Mouse (Mus musculus): ENCODE data around the gene Gm26938. TPM values are rescaled to one million over a fixed set of nuclear protein-coding genes. Genes with fewer than 3 reads are reported as not detected.

The Gm26938 gene
- polyA plus RNA-seq, 1 experiment from 2014 or later, result not detected

GRCm38 (mm10) chr5:139830734-139831133 is 4.5 kb upstream of the Gm26938 start:
- no peak overlapping the region for H3K4me2 ChIP-seq
- H3K27me3 ChIP-seq, result peaks cover 6% of the 10 kb centered on the region
- 45% methylated on average over 3 of the region's 3 CpGs for WGBS (ENCODE audit: insufficient replicate concordance)
- no peak for ATAC-seq (ENCODE audit: insufficient read depth)
- no peaks in the 10 kb centered on the region for H3K36me3 ChIP-seq (replicated peaks)
- H3K4me1 ChIP-seq (replicated peaks), result peaks cover 9% of the 10 kb centered on the region
- no peaks in the 10 kb centered on the region for H3K9me3 ChIP-seq (replicated peaks)
- no peak overlapping the region for H3K4me3 ChIP-seq (replicated peaks)
- H3K9ac ChIP-seq, result no peak overlapping the region
- H3K27ac ChIP-seq (replicated peaks), result no peak overlapping the region

GRCm38 (mm10) chr5:139829384-139829783 is 3.2 kb upstream of the Gm26938 start:
- no peak for ATAC-seq (ENCODE audit: insufficient read depth)
- Histone ChIP-seq H3K9ac (no peak overlapping the region), H3K27ac (replicated peaks) (no peak overlapping the region), H3K4me2 (no peak overlapping the region), H3K27me3 (peaks cover 6% of the 10 kb centered on the region), H3K36me3 (replicated peaks) (peaks cover 4% of the 10 kb centered on the region; the same call in 1 of the 2 replicates), H3K4me3 (replicated peaks) (no peak overlapping the region), H3K4me1 (replicated peaks) (peaks cover 16% of the 10 kb centered on the region), H3K9me3 (replicated peaks) (no peaks in the 10 kb centered on the region)
- WGBS (ENCODE audit: insufficient replicate concordance), result 55% methylated on average over 13 of the region's 13 CpGs

DNA sequence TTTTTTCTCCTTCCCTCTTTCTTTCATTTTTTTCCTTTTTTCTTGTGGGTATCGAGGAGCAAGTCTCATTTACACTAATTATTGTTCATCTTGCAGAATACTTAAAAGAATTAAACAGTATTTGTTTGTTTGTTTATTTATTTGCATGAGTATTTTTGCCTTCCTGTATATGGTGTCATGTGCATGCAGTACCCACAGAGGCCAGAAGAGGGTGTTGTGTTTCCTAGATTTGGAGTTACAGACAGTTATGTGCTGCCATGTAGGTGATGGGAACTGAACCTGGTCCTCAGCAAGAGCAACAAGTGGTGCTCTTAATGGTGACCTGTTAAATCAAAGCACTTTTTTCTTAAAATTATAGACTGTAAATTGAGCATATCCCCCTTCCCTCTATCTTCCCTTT is 1.4 kb upstream of the Gm26938 start:
- H3K36me3 ChIP-seq (replicated peaks), result peaks cover 21% of the 10 kb centered on the region
- H3K4me1 ChIP-seq (replicated peaks), result peaks cover 24% of the 10 kb centered on the region
- no peak for ATAC-seq (ENCODE audit: insufficient read depth)
- peaks cover 3% of the 10 kb centered on the region for H3K27me3 ChIP-seq
- no peak overlapping the region for H3K4me2 ChIP-seq
- no peak overlapping the region for H3K4me3 ChIP-seq (replicated peaks)
- no peak overlapping the region for H3K9ac ChIP-seq
- H3K27ac ChIP-seq (replicated peaks), result no peak overlapping the region
- 74% methylated on average over 1 of the region's 1 CpGs for WGBS (ENCODE audit: insufficient replicate concordance)
- H3K9me3 ChIP-seq (replicated peaks), result no peaks in the 10 kb centered on the region

DNA sequence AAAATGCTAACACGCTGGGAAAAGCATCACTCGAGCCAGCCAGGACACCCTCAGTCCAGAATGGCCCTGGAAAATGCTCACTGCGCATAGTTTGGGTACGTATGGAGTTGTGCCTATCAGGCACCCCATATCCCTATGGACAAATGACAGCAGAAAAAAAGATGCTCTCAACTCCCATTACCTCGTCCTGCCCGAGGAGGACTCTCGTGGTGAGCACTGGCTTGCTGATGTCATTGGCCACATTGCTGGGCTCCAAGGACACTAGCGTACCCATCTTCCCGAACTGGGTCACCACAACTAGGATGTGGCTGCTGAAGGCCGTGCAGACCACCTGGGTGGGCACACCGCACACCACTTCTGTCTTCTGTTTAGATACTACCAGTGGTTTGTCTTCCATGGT is 260 bp downstream of the Gm26938 start:
- H3K27ac ChIP-seq (replicated peaks), result no peak overlapping the region
- peaks cover 32% of the 10 kb centered on the region for H3K36me3 ChIP-seq (replicated peaks)
- no peak for ATAC-seq (ENCODE audit: insufficient read depth)
- H3K4me3 ChIP-seq (replicated peaks), result peak overlapping the region; percentile 82
- H3K9ac ChIP-seq, result peak overlapping the region; percentile 74
- H3K4me1 ChIP-seq (replicated peaks), result peaks cover 31% of the 10 kb centered on the region
- H3K4me2 ChIP-seq, result peak overlapping the region; percentile 83
- no peaks in the 10 kb centered on the region for H3K9me3 ChIP-seq (replicated peaks)
- no peaks in the 10 kb centered on the region for H3K27me3 ChIP-seq
- WGBS (ENCODE audit: insufficient replicate concordance), result 24% methylated on average over 11 of the region's 11 CpGs

- Histone ChIP-seq H3K4me1 (replicated peaks) (peaks cover 36% of the 10 kb centered on the region), H3K9me3 (replicated peaks) (no peaks in the 10 kb centered on the region), H3K9ac (no peak overlapping the region), H3K4me2 (no peak overlapping the region; the same call in 1 of the 2 replicates), H3K27me3 (no peaks in the 10 kb centered on the region), H3K27ac (replicated peaks) (no peak overlapping the region), H3K4me3 (replicated peaks) (no peak overlapping the region), H3K36me3 (replicated peaks) (peaks cover 32% of the 10 kb centered on the region)
- 86% methylated on average over 10 of the region's 10 CpGs for WGBS (ENCODE audit: insufficient replicate concordance)
- no peak for ATAC-seq (ENCODE audit: insufficient read depth)
Measured at GRCm38 (mm10) chr5:139824531-139824930, 1.7 kb downstream of the Gm26938 start.

DNA sequence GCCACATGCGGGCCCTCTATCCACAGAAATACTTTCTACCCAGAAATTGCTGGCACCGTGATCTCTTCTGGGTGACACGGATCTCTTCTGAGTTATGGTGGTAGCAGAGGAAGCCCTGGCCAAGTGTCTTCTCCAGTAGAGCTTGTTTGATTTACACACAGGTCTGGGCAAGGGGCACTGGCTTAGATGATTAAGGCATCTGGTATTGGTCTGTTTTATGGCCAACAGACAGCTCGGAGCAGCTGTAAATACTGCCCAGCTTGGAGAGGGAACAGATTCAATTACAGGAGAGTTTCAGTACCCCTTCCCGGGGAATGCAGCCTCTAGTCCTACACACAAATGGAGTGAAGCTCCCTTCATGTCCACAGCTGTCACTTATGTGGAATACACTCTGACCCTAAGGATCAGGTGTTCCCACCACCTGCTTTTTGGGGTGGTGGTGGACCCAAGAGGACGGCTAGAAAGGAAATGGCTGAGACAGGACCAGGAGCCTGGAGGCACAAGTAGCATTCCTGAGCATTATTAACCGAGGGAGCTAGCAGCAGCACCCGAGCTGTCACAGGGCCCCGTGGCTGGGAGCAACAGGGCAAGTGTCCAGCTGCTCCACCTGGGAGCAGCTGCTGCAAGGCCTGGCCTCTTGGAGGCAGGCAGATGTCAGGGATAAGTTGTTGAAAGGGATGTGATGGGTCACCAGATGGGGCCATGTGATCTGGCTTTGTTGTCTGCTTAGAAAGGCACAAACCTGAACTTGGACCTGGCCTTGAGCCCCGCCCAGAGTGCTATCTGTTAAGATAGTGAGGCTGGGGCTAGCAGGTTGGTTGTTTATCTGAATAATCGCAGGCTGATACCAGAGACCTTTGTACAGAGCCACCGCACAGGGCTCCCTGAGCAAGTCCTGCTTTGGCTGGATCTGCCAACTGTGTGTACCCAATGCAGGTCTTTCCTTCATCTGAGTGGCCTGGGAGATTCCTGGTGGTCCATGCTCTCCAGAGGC is 4.4 kb downstream of the Gm26938 start:
- no peak overlapping the region for H3K4me2 ChIP-seq
- ATAC-seq (ENCODE audit: insufficient read depth), result no peak
- H3K27ac ChIP-seq (replicated peaks), result 0 out of 2 replicates have a peak overlapping the region, but pooled peaks have one; percentile 24
- H3K36me3 ChIP-seq (replicated peaks), result peaks cover 32% of the 10 kb centered on the region
- no peaks in the 10 kb centered on the region for H3K9me3 ChIP-seq (replicated peaks)
- WGBS (ENCODE audit: insufficient replicate concordance), result 62% methylated on average over 12 of the region's 12 CpGs
- H3K4me1 ChIP-seq (replicated peaks), result peaks cover 60% of the 10 kb centered on the region
- no peak overlapping the region for H3K4me3 ChIP-seq (replicated peaks)
- no peak overlapping the region for H3K9ac ChIP-seq
- no peaks in the 10 kb centered on the region for H3K27me3 ChIP-seq

DNA sequence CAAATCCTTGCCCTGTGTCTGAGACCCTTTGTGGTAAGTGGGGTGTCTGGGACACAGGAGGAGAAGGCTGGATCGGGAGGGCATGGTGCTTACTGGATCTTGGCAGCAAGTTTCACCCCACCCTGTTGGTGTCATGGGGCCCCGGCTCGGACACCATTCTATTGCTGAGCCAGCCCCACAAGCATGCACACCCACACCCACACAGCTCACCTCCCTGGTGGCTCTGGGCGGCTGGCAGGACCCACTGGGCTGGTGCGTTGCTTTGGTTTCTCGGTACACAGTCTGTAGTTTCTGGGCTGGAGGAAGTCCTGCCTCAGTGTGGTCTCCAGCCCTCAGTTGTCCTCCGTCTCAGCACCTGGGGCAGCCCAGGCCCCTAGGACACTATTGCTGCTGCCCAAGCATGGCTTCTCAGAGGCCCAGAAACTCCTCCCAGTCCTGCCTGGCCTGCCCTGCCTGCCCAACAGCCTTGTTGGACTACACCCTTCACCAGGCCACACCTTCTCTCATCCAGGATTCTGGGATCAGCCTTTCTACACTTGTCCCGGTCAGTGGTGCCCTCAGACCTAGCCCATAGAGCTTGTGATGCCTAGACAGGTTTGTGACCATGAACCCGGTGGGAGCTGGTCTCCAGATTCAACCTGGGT is 6.5 kb downstream of the Gm26938 start, which contains the start of gene Tmem184a:
Tmem184a (minus strand) TSS at position 380 of the 644 bp plus-strand sequence.
- Histone ChIP-seq H3K27ac (replicated peaks) (peak within 1 kb of the TSS; percentile 80; the same call in 1 of the 2 replicates), H3K4me3 (replicated peaks) (no peak within 1 kb of the TSS), H3K9ac (peak within 1 kb of the TSS; percentile 32; the same call in 1 of the 2 replicates), H3K9me3 (replicated peaks) (no peaks in the 10 kb centered on the region), H3K4me1 (replicated peaks) (peaks cover 67% of the 10 kb centered on the region), H3K27me3 (no peaks in the 10 kb centered on the region), H3K4me2 (no peak within 1 kb of the TSS), H3K36me3 (replicated peaks) (peaks cover 31% of the 10 kb centered on the region)
- 76% methylated on average over 9 of the region's 9 CpGs for whole genome bisulfite sequencing (ENCODE audit: insufficient replicate concordance)
- ATAC-seq (ENCODE audit: insufficient read depth), result no peak

DNA sequence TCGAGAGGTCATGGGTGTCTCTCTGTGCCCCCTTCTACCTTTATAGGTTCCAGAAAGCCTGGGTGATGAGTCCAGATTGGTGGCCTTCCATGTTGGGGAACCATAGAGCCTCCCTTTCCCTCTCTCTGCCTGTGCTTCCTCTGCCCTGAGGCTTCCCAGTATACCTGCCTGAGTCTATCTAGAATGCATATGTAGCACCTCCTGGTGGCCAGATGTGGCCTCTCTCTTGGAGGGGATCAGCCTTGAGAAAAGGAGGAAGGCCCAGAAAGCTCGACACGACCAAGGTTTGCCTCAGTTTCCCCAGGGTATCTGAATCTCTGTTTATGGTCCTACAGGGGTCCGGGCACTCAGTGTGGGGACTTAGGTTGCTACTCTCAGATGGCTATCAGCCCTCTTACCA is 7.4 kb downstream of the Gm26938 start:
- WGBS (ENCODE audit: insufficient replicate concordance), result 35% methylated on average over 4 of the region's 4 CpGs
- Histone ChIP-seq H3K4me1 (replicated peaks) (peaks cover 76% of the 10 kb centered on the region), H3K4me3 (replicated peaks) (no peak overlapping the region), H3K4me2 (0 out of 2 replicates have a peak overlapping the region, but pooled peaks have one; percentile 7), H3K27me3 (0 out of 2 replicates have a peak, but pooled peaks cover 5% of the 10 kb centered on the region), H3K9ac (peak overlapping the region; percentile 32; the same call in 1 of the 2 replicates), H3K9me3 (replicated peaks) (no peaks in the 10 kb centered on the region), H3K36me3 (replicated peaks) (peaks cover 23% of the 10 kb centered on the region), H3K27ac (replicated peaks) (peak overlapping the region; percentile 80)
- peak; percentile 67 for ATAC-seq (ENCODE audit: insufficient read depth)

DNA sequence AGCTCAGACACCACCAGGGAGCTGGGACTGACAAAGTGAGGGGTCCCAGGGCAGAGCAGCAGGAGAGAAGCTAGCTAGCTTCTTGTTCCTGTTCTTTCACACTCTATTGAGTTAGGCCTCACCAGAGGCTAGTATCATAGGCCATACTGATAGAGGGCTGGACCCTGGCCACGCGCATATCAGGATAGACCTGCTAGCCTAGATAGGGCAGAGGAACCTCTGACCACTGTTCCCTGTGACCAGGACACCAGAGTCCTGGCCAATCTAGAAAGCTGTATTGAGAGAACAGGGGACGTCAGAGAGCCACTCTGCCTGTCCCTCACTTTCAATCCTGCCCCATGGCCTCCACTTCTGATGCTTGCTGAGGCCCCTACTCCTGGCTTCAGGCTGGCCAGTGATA is 8.2 kb downstream of the Gm26938 start:
- H3K36me3 ChIP-seq (replicated peaks), result peaks cover 16% of the 10 kb centered on the region
- H3K4me1 ChIP-seq (replicated peaks), result peaks cover 80% of the 10 kb centered on the region
- 45% methylated on average over 3 of the region's 3 CpGs for WGBS (ENCODE audit: insufficient replicate concordance)
- ATAC-seq (ENCODE audit: insufficient read depth), result peak; percentile 19
- H3K4me2 ChIP-seq, result peak overlapping the region; percentile 7
- no peaks in the 10 kb centered on the region for H3K9me3 ChIP-seq (replicated peaks)
- peak overlapping the region; percentile 32 for H3K9ac ChIP-seq
- H3K4me3 ChIP-seq (replicated peaks), result no peak overlapping the region
- H3K27me3 ChIP-seq, result peaks cover 13% of the 10 kb centered on the region; the same call in 1 of the 2 replicates
- peak overlapping the region; percentile 80 for H3K27ac ChIP-seq (replicated peaks)

DNA sequence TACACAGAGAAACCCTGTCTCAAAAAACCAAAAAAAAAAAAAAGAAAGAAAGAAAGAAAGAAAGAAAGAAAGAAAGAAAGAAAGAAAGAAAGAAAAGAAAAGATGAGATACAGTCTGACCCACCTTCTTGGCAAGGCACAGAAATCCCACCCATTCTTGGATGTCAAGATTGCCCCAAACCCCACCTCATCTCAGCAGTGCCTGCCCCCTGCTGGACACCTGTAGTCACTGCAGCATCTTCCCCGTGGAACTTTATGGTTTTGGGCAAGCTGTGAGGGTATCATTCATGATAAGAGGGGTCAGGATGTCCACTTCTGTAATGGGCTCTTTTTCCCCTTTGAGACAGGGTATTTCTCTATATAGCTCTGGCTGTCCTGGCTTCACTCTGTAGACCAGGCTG is 8.9 kb downstream of the Gm26938 start:
- 6% methylated on average over 1 of the region's 1 CpGs for WGBS (ENCODE audit: insufficient replicate concordance)
- Histone ChIP-seq H3K27ac (replicated peaks) (peak overlapping the region; percentile 80), H3K36me3 (replicated peaks) (peaks cover 8% of the 10 kb centered on the region), H3K27me3 (peaks cover 15% of the 10 kb centered on the region; the same call in 1 of the 2 replicates), H3K9me3 (replicated peaks) (no peaks in the 10 kb centered on the region), H3K4me1 (replicated peaks) (peaks cover 80% of the 10 kb centered on the region), H3K9ac (no peak overlapping the region), H3K4me2 (no peak overlapping the region), H3K4me3 (replicated peaks) (no peak overlapping the region)
- ATAC-seq (ENCODE audit: insufficient read depth), result no peak

DNA sequence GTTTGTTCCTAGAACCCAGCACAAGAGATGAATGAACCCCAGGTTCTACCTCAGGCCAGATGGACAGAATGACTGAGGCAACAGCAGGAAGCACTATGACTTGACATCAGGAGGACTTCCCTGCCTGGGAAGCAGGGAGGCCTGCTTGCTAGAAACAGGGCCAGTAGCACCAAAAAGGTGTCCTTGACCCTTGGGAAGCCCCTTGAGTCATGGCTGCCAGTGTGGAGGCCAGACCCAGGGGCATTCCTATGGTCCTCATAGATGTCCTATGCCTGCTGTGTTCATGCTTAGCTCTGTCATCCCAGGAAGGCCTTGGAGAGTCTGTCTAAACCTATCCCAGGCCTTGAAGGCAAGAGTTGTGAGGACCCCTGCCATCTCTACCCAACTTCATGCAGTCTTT is 9.8 kb downstream of the Gm26938 start:
- Histone ChIP-seq H3K4me1 (replicated peaks) (peaks cover 84% of the 10 kb centered on the region), H3K27ac (replicated peaks) (peak overlapping the region; percentile 61)
- ATAC-seq (ENCODE audit: insufficient read depth), result no peak

More for the DNA sequence above, 9.8 kb downstream of the Gm26938 start:
- Histone ChIP-seq H3K27me3 (peaks cover 15% of the 10 kb centered on the region; the same call in 1 of the 2 replicates), H3K4me3 (replicated peaks) (no peak overlapping the region), H3K9me3 (replicated peaks) (no peaks in the 10 kb centered on the region), H3K36me3 (replicated peaks) (no peaks in the 10 kb centered on the region), H3K4me2 (no peak overlapping the region), H3K9ac (no peak overlapping the region)
